ENCODE assay signal across 10 mouse cellular contexts in genomic region chr2:157474269-157474729, GRCm38 (mm10). TPM values are rescaled to one million over a fixed set of nuclear protein-coding genes. Genes with fewer than 3 reads are reported as not detected.
DNase-seq lines count a peak whose midpoint lies in the region; ATAC-seq and TF ChIP-seq lines count a peak whose summit lies in the region.
"Had no signal": no experiment of that assay in that cellular context is flagged by ENCODE, and none has a peak within 500 bp of the region (broad histone marks: within the 10 kb centered on the region; RNA-seq: fewer than 3 reads in every experiment).

No protein-coding gene starts in this region.

- H3K4me3 ChIP-seq in kidney, embryonic 16.5 days (ENCODE audit: low read length), result no peak overlapping the region
- H3K4me3 ChIP-seq in forebrain, embryonic 12.5 days (replicated peaks), result no peak overlapping the region
- peak overlapping the region; percentile 15; the same call in 1 of the 2 replicates for H3K4me3 ChIP-seq in limb, embryonic 10.5 days
- H3K4me3 ChIP-seq in neural tube, embryonic 12.5 days, result no peak overlapping the region
- no peak overlapping the region for H3K4me3 ChIP-seq in lung, postnatal 0 days (ENCODE audit: low read depth, low read length)
- H3K4me3 ChIP-seq: left cerebral cortex, adult 2 months had no signal

- peaks cover 7% of the 10 kb centered on the region for H3K36me3 ChIP-seq in kidney, embryonic 16.5 days (ENCODE audit: insufficient read depth, low read length)
- peaks cover 27% of the 10 kb centered on the region for H3K36me3 ChIP-seq in forebrain, embryonic 12.5 days (replicated peaks)
- peaks cover 28% of the 10 kb centered on the region for H3K36me3 ChIP-seq in limb, embryonic 10.5 days
- H3K36me3 ChIP-seq in neural tube, embryonic 12.5 days, result peaks cover 19% of the 10 kb centered on the region
- H3K36me3 ChIP-seq in lung, postnatal 0 days (ENCODE audit: insufficient read depth, low read length), result peaks cover 3% of the 10 kb centered on the region; the same call in 1 of the 2 replicates

- H3K4me2 ChIP-seq in kidney, embryonic 16.5 days (replicated peaks; ENCODE audit: low read depth, low read length), result no peak overlapping the region
- H3K4me2 ChIP-seq in forebrain, embryonic 12.5 days, result no peak overlapping the region
- H3K4me2 ChIP-seq in neural tube, embryonic 12.5 days (replicated peaks), result peak overlapping the region; percentile 33
- H3K4me2 ChIP-seq in lung, postnatal 0 days (replicated peaks; ENCODE audit: low read depth, low read length), result no peak overlapping the region

- H3K27ac ChIP-seq in kidney, embryonic 16.5 days (ENCODE audit: low read length), result 0 out of 2 replicates have a peak overlapping the region, but pooled peaks have one; percentile 11
- peak overlapping the region; percentile 99 for H3K27ac ChIP-seq in forebrain, embryonic 12.5 days
- H3K27ac ChIP-seq in limb, embryonic 10.5 days, result peak overlapping the region; percentile 92
- peak overlapping the region; percentile 96 for H3K27ac ChIP-seq in neural tube, embryonic 12.5 days
- no peak overlapping the region for H3K27ac ChIP-seq in lung, postnatal 0 days (ENCODE audit: low read length)
- H3K27ac ChIP-seq: left cerebral cortex, adult 2 months had no signal

- H3K27me3 ChIP-seq in kidney, embryonic 16.5 days (ENCODE audit: insufficient read depth, low read length), result no peaks in the 10 kb centered on the region
- no peaks in the 10 kb centered on the region for H3K27me3 ChIP-seq in forebrain, embryonic 12.5 days
- H3K27me3 ChIP-seq in limb, embryonic 10.5 days (ENCODE audit: low read depth, poor library complexity, severe bottlenecking), result no peaks in the 10 kb centered on the region
- no peaks in the 10 kb centered on the region for H3K27me3 ChIP-seq in neural tube, embryonic 12.5 days (replicated peaks)
- no peaks in the 10 kb centered on the region for H3K27me3 ChIP-seq in lung, postnatal 0 days (replicated peaks; ENCODE audit: insufficient read depth, low read length)

- no peak overlapping the region for H3K9ac ChIP-seq in kidney, embryonic 16.5 days (replicated peaks; ENCODE audit: low read length)
- H3K9ac ChIP-seq in forebrain, embryonic 12.5 days, result peak overlapping the region; percentile 55
- peak overlapping the region; percentile 52 for H3K9ac ChIP-seq in neural tube, embryonic 12.5 days
- H3K9ac ChIP-seq in lung, postnatal 0 days (replicated peaks; ENCODE audit: low read depth), result no peak overlapping the region

- H3K4me1 ChIP-seq in kidney, embryonic 16.5 days (ENCODE audit: insufficient read depth, low read length), result peaks cover 17% of the 10 kb centered on the region
- peaks cover 87% of the 10 kb centered on the region for H3K4me1 ChIP-seq in forebrain, embryonic 12.5 days
- peaks cover 96% of the 10 kb centered on the region for H3K4me1 ChIP-seq in limb, embryonic 10.5 days
- peaks cover 68% of the 10 kb centered on the region for H3K4me1 ChIP-seq in neural tube, embryonic 12.5 days
- no peaks in the 10 kb centered on the region for H3K4me1 ChIP-seq in lung, postnatal 0 days (ENCODE audit: insufficient read depth, low read depth, low read length)

- no peak for TF ChIP-seq CTCF in lung, postnatal 0 days (IDR thresholded peaks at IDR 0.05)

- ATAC-seq in kidney, embryonic 16.5 days (ENCODE audit: low FRiP score, low TSS enrichment), result no peak
- ATAC-seq in forebrain, embryonic 12.5 days (ENCODE audit: low FRiP score), result no peak
- no peak for ATAC-seq in neural tube, embryonic 12.5 days (ENCODE audit: low FRiP score, low read depth)
- no peak for ATAC-seq in lung, postnatal 0 days
- ATAC-seq: CD4-positive, CD25-positive, alpha-beta regulatory T cell, adult 4 months had no signal

- DNase-seq in kidney, postnatal 14 days, result no peak
- no peak for DNase-seq in limb, embryonic 10.5 days (ENCODE audit: low spot score)
- DNase-seq in urinary bladder, postnatal 36 days (ENCODE audit: low spot score in 2 of 2), result no peak
- no peak for DNase-seq in lung, postnatal 0 days (ENCODE audit: low spot score)
- DNase-seq in Muller cell, postnatal 12 days (ENCODE audit: inconsistent ontology term), result no peak

- no peaks in the 10 kb centered on the region for H3K9me3 ChIP-seq in kidney, embryonic 16.5 days (ENCODE audit: low read length)
- H3K9me3 ChIP-seq in forebrain, embryonic 12.5 days, result no peaks in the 10 kb centered on the region
- no peaks in the 10 kb centered on the region for H3K9me3 ChIP-seq in limb, embryonic 10.5 days (replicated peaks)
- H3K9me3 ChIP-seq in neural tube, embryonic 12.5 days, result no peaks in the 10 kb centered on the region
- H3K9me3 ChIP-seq in lung, postnatal 0 days (ENCODE audit: low read length), result no peaks in the 10 kb centered on the region

- 23% methylated on average over 6 of the region's 6 CpGs for WGBS in kidney, embryonic 16.5 days
- WGBS in forebrain, embryonic 12.5 days, result 19% methylated on average over 6 of the region's 6 CpGs
- 16% methylated on average over 6 of the region's 6 CpGs for WGBS in limb, embryonic 10.5 days
- 3% methylated on average over 6 of the region's 6 CpGs for WGBS in neural tube, embryonic 12.5 days
- 42% methylated on average over 6 of the region's 6 CpGs for WGBS in lung, postnatal 0 days

- TF ChIP-seq EP300 in lung, postnatal 0 days (IDR thresholded peaks at IDR 0.05), result no peak

RNA-seq across cellular contexts. Expression of gene Src, which starts 56.1 kb away (rescaled TPM):
- polyA plus RNA-seq in kidney, embryonic 16.5 days (2015; fragmentation: Nextera tagmentation; extraction: Ambion mirVana), result 16.9 and 17.3 TPM in 2 replicates
- 35.1 and 38.0 TPM in 2 replicates for polyA plus RNA-seq in forebrain, embryonic 12.5 days (2016; fragmentation: Nextera tagmentation; extraction: Ambion mirVana)
- polyA plus RNA-seq in limb, embryonic 10.5 days (2016; fragmentation: Nextera tagmentation; extraction: Ambion mirVana), result 21.7 and 26.2 TPM in 2 replicates
- polyA plus RNA-seq in neural tube, embryonic 12.5 days (2016; fragmentation: Nextera tagmentation; extraction: Ambion mirVana), result 34.2 and 38.1 TPM in 2 replicates
- polyA plus RNA-seq in lung, postnatal 0 days (2015; fragmentation: Nextera tagmentation; extraction: Ambion mirVana), result 16.4 and 18.2 TPM in 2 replicates

Comparison
In these comparisons a context has a peak if more than half of its experiments do, and no peak if none do; other contexts are left out.
1. H3K9ac ChIP-seq: peak in forebrain, embryonic 12.5 days (single experiment) and neural tube, embryonic 12.5 days (single experiment); none in kidney, embryonic 16.5 days (single experiment) and lung, postnatal 0 days (single experiment).